ENCODE assay signal across 21 mouse cellular contexts in genomic region chr9:64445981-64446380, GRCm38 (mm10).
DNase-seq lines count a peak whose midpoint lies in the region; ATAC-seq and TF ChIP-seq lines count a peak whose summit lies in the region.
"Had no signal": no experiment of that assay in that cellular context is flagged by ENCODE, and none has a peak within 500 bp of the region (broad histone marks: within the 10 kb centered on the region; RNA-seq: fewer than 3 reads in every experiment).

No protein-coding gene starts in this region.

- 7% methylated on average over 1 of the region's 1 CpGs for WGBS in forebrain, embryonic 14.5 days
- 19% methylated on average over 1 of the region's 1 CpGs for WGBS in forebrain, postnatal 0 days
- WGBS in hindbrain, embryonic 14.5 days: 54% methylated on average over 1 of the region's 1 CpGs
- WGBS in hindbrain, embryonic 10.5 days: 93% methylated on average over 1 of the region's 1 CpGs
- 53% methylated on average over 1 of the region's 1 CpGs for WGBS in neural tube, embryonic 13.5 days
- 63% methylated on average over 1 of the region's 1 CpGs for WGBS in neural tube, embryonic 15.5 days

- H3K4me2 ChIP-seq in forebrain, embryonic 14.5 days (ENCODE audit: low read length): no peak overlapping the region
- no peak overlapping the region for H3K4me2 ChIP-seq in forebrain, postnatal 0 days (ENCODE audit: low read depth)
- H3K4me2 ChIP-seq in hindbrain, embryonic 14.5 days (replicated peaks): no peak overlapping the region
- no peak overlapping the region for H3K4me2 ChIP-seq in neural tube, embryonic 13.5 days
- no peak overlapping the region for H3K4me2 ChIP-seq in neural tube, embryonic 15.5 days
- H3K4me2 ChIP-seq: embryonic facial prominence, embryonic 15.5 days; heart, embryonic 12.5 days had no signal

- peak; percentile 53 for DNase-seq in forebrain, embryonic 14.5 days (ENCODE audit: low spot score)
- DNase-seq in forebrain, postnatal 0 days: no peak
- DNase-seq in hindbrain, embryonic 14.5 days (ENCODE audit: low spot score): no peak
- no peak for DNase-seq in hindbrain, embryonic 10.5 days (ENCODE audit: low spot score)
- DNase-seq: adrenal gland, adult 2 months; adrenal gland, postnatal 36 days; cerebellum, adult 11 months; cerebellum, adult 8-10 months; cerebellum, postnatal 14 days; embryo, embryonic 11 days; gastrocnemius, adult 2 months; gastrocnemius, postnatal 25 days had no signal

- no peak overlapping the region for H3K9ac ChIP-seq in forebrain, embryonic 14.5 days (ENCODE audit: low read length)
- no peak overlapping the region for H3K9ac ChIP-seq in forebrain, postnatal 0 days
- H3K9ac ChIP-seq in hindbrain, embryonic 14.5 days: no peak overlapping the region
- H3K9ac ChIP-seq in neural tube, embryonic 13.5 days: no peak overlapping the region
- no peak overlapping the region for H3K9ac ChIP-seq in neural tube, embryonic 15.5 days (replicated peaks)
- H3K9ac ChIP-seq: embryonic facial prominence, embryonic 15.5 days; heart, embryonic 12.5 days had no signal

- H3K9me3 ChIP-seq in forebrain, embryonic 14.5 days (replicated peaks; ENCODE audit: control insufficient read depth, low read length): no peaks in the 10 kb centered on the region
- H3K9me3 ChIP-seq in forebrain, postnatal 0 days (ENCODE audit: low read length): no peaks in the 10 kb centered on the region
- H3K9me3 ChIP-seq in hindbrain, embryonic 14.5 days (ENCODE audit: control insufficient read depth, low read length): no peaks in the 10 kb centered on the region
- no peaks in the 10 kb centered on the region for H3K9me3 ChIP-seq in hindbrain, embryonic 10.5 days
- no peaks in the 10 kb centered on the region for H3K9me3 ChIP-seq in neural tube, embryonic 13.5 days
- H3K9me3 ChIP-seq in neural tube, embryonic 15.5 days (replicated peaks): no peaks in the 10 kb centered on the region
- H3K9me3 ChIP-seq: embryonic facial prominence, embryonic 15.5 days; heart, embryonic 12.5 days had no signal

- H3K36me3 ChIP-seq in forebrain, embryonic 14.5 days (ENCODE audit: control insufficient read depth, insufficient read depth, low read length): no peaks in the 10 kb centered on the region
- H3K36me3 ChIP-seq in forebrain, postnatal 0 days (ENCODE audit: insufficient read depth): no peaks in the 10 kb centered on the region
- no peaks in the 10 kb centered on the region for H3K36me3 ChIP-seq in hindbrain, embryonic 14.5 days (replicated peaks; ENCODE audit: control insufficient read depth, insufficient read depth)
- no peaks in the 10 kb centered on the region for H3K36me3 ChIP-seq in hindbrain, embryonic 10.5 days
- H3K36me3 ChIP-seq in neural tube, embryonic 13.5 days: no peaks in the 10 kb centered on the region
- no peaks in the 10 kb centered on the region for H3K36me3 ChIP-seq in neural tube, embryonic 15.5 days
- H3K36me3 ChIP-seq: embryonic facial prominence, embryonic 15.5 days; heart, embryonic 12.5 days had no signal

- no peak overlapping the region for H3K4me3 ChIP-seq in forebrain, embryonic 14.5 days (ENCODE audit: low read depth, low read length)
- H3K4me3 ChIP-seq in forebrain, postnatal 0 days (ENCODE audit: low read depth, low read length): no peak overlapping the region
- H3K4me3 ChIP-seq in hindbrain, embryonic 14.5 days (replicated peaks; ENCODE audit: low read length): no peak overlapping the region
- no peak overlapping the region for H3K4me3 ChIP-seq in hindbrain, embryonic 10.5 days
- H3K4me3 ChIP-seq in neural tube, embryonic 13.5 days: no peak overlapping the region
- H3K4me3 ChIP-seq in neural tube, embryonic 15.5 days (replicated peaks): no peak overlapping the region
- H3K4me3 ChIP-seq: embryonic facial prominence, embryonic 15.5 days; erythroblast, embryonic 14.5 days; gastrocnemius, adult 2 months; heart, embryonic 12.5 days had no signal

- peak; percentile 47 for ATAC-seq in forebrain, embryonic 14.5 days
- no peak for ATAC-seq in forebrain, postnatal 0 days
- ATAC-seq in hindbrain, embryonic 14.5 days (ENCODE audit: low FRiP score): 0 out of 2 replicates have a peak, but pooled peaks have one; percentile 59
- ATAC-seq in neural tube, embryonic 13.5 days (ENCODE audit: low read depth): no peak
- no peak for ATAC-seq in neural tube, embryonic 15.5 days (ENCODE audit: low FRiP score)
- no peak for ATAC-seq in megakaryocyte, adult 5-6 weeks (ENCODE audit: poor library complexity, severe bottlenecking)
- ATAC-seq: inflammation-experienced regulatory T-cells, adult 6 months; intestine, postnatal 0 days had no signal

- peaks cover 24% of the 10 kb centered on the region for H3K4me1 ChIP-seq in forebrain, embryonic 14.5 days (ENCODE audit: control insufficient read depth, insufficient read depth, low read length)
- H3K4me1 ChIP-seq in forebrain, postnatal 0 days (ENCODE audit: insufficient read depth): 0 out of 2 replicates have a peak, but pooled peaks cover 10% of the 10 kb centered on the region
- peaks cover 20% of the 10 kb centered on the region for H3K4me1 ChIP-seq in hindbrain, embryonic 14.5 days (replicated peaks; ENCODE audit: control insufficient read depth, insufficient read depth, low read length)
- H3K4me1 ChIP-seq in hindbrain, embryonic 10.5 days (replicated peaks): peaks cover 23% of the 10 kb centered on the region
- peaks cover 36% of the 10 kb centered on the region for H3K4me1 ChIP-seq in neural tube, embryonic 13.5 days (replicated peaks)
- H3K4me1 ChIP-seq in neural tube, embryonic 15.5 days: peaks cover 32% of the 10 kb centered on the region

- peak overlapping the region; percentile 17; the same call in 1 of the 2 replicates for H3K27ac ChIP-seq in forebrain, embryonic 14.5 days (ENCODE audit: low read depth, low read length)
- no peak overlapping the region for H3K27ac ChIP-seq in forebrain, postnatal 0 days (ENCODE audit: low read depth, low read length)
- H3K27ac ChIP-seq in hindbrain, embryonic 14.5 days: 0 out of 2 replicates have a peak overlapping the region, but pooled peaks have one; percentile 12
- no peak overlapping the region for H3K27ac ChIP-seq in hindbrain, embryonic 10.5 days
- peak overlapping the region; percentile 28 for H3K27ac ChIP-seq in neural tube, embryonic 13.5 days (replicated peaks)
- no peak overlapping the region for H3K27ac ChIP-seq in neural tube, embryonic 15.5 days (replicated peaks)
- H3K27ac ChIP-seq: embryonic facial prominence, embryonic 15.5 days; gastrocnemius, adult 2 months had no signal

- H3K27me3 ChIP-seq in forebrain, embryonic 14.5 days (replicated peaks; ENCODE audit: control insufficient read depth, insufficient read depth, low read length): no peaks in the 10 kb centered on the region
- no peaks in the 10 kb centered on the region for H3K27me3 ChIP-seq in forebrain, postnatal 0 days (ENCODE audit: insufficient read depth, low read length)
- no peaks in the 10 kb centered on the region for H3K27me3 ChIP-seq in hindbrain, embryonic 14.5 days (ENCODE audit: control insufficient read depth, insufficient read depth, low read length)
- H3K27me3 ChIP-seq in hindbrain, embryonic 10.5 days (ENCODE audit: insufficient read depth, poor library complexity, severe bottlenecking): peaks cover 4% of the 10 kb centered on the region; the same call in 1 of the 2 replicates
- no peaks in the 10 kb centered on the region for H3K27me3 ChIP-seq in neural tube, embryonic 13.5 days
- H3K27me3 ChIP-seq in neural tube, embryonic 15.5 days (replicated peaks): peaks cover 5% of the 10 kb centered on the region; the same call in 1 of the 2 replicates
- H3K27me3 ChIP-seq: CH12.LX; embryonic facial prominence, embryonic 15.5 days; heart, embryonic 12.5 days had no signal

- no peak for TF ChIP-seq CTCF in forebrain, postnatal 0 days (IDR thresholded peaks at IDR 0.05; ENCODE audit: low read depth)

Comparison
In these comparisons a context has a peak if more than half of its experiments do, and no peak if none do; other contexts are left out.
1. ATAC-seq: peak in forebrain, embryonic 14.5 days (single experiment) and hindbrain, embryonic 14.5 days (single experiment); none in forebrain, postnatal 0 days (single experiment), neural tube, embryonic 13.5 days (single experiment), neural tube, embryonic 15.5 days (single experiment) and megakaryocyte, adult 5-6 weeks (single experiment).
2. H3K27ac ChIP-seq: peak in forebrain, embryonic 14.5 days (single experiment), hindbrain, embryonic 14.5 days (single experiment) and neural tube, embryonic 13.5 days (single experiment); none in forebrain, postnatal 0 days (single experiment), hindbrain, embryonic 10.5 days (single experiment) and neural tube, embryonic 15.5 days (single experiment).